Mouse (Mus musculus): Measurements from ENCODE around the gene Ddx41. TPM values are rescaled to one million over a fixed set of nuclear protein-coding genes. Genes with fewer than 3 reads are reported as not detected.

Gene Ddx41
- polyA plus RNA-seq, 1 experiment from 2014 or later = 51.1 TPM

GRCm38 (mm10) chr13:55486916-55487577, 49.4 kb downstream of the Ddx41 start:
- peak; percentile 39 for ATAC-seq (ENCODE audit: low FRiP score)
- no peak for DNase-seq (ENCODE audit: low spot score)
- peak overlapping the region; percentile 100 for H3K9ac ChIP-seq
- no peaks in the 10 kb centered on the region for H3K9me3 ChIP-seq (ENCODE audit: control insufficient read depth, low read length)
- no peaks in the 10 kb centered on the region for H3K27me3 ChIP-seq (ENCODE audit: control insufficient read depth, insufficient read depth, low read length)
- H3K4me2 ChIP-seq (replicated peaks) = peak overlapping the region; percentile 99
- WGBS = under 1% methylated on average over 29 of the region's 29 CpGs
- peaks cover 12% of the 10 kb centered on the region for H3K36me3 ChIP-seq (replicated peaks; ENCODE audit: control insufficient read depth, insufficient read depth)
- H3K27ac ChIP-seq = peak overlapping the region; percentile 99
- H3K4me1 ChIP-seq (replicated peaks; ENCODE audit: control insufficient read depth, insufficient read depth, low read length) = peaks cover 52% of the 10 kb centered on the region
- peak overlapping the region; percentile 97 for H3K4me3 ChIP-seq (replicated peaks; ENCODE audit: low read length)

- 22% methylated on average over 14 of the region's 14 CpGs for WGBS
- Histone ChIP-seq H3K9me3 (ENCODE audit: control insufficient read depth, low read length) (no peaks in the 10 kb centered on the region), H3K36me3 (replicated peaks; ENCODE audit: control insufficient read depth, insufficient read depth) (peaks cover 20% of the 10 kb centered on the region), H3K4me2 (replicated peaks) (peak overlapping the region; percentile 99), H3K27ac (peak overlapping the region; percentile 99), H3K27me3 (ENCODE audit: control insufficient read depth, insufficient read depth, low read length) (no peaks in the 10 kb centered on the region), H3K4me1 (replicated peaks; ENCODE audit: control insufficient read depth, insufficient read depth, low read length) (peaks cover 54% of the 10 kb centered on the region), H3K4me3 (replicated peaks; ENCODE audit: low read length) (peak overlapping the region; percentile 97), H3K9ac (peak overlapping the region; percentile 100)
- DNase-seq (ENCODE audit: low spot score) (no peak), ATAC-seq (ENCODE audit: low FRiP score) (no peak)
Measured at GRCm38 (mm10) chr13:55486029-55486794, 50.2 kb downstream of the Ddx41 start.

DNA sequence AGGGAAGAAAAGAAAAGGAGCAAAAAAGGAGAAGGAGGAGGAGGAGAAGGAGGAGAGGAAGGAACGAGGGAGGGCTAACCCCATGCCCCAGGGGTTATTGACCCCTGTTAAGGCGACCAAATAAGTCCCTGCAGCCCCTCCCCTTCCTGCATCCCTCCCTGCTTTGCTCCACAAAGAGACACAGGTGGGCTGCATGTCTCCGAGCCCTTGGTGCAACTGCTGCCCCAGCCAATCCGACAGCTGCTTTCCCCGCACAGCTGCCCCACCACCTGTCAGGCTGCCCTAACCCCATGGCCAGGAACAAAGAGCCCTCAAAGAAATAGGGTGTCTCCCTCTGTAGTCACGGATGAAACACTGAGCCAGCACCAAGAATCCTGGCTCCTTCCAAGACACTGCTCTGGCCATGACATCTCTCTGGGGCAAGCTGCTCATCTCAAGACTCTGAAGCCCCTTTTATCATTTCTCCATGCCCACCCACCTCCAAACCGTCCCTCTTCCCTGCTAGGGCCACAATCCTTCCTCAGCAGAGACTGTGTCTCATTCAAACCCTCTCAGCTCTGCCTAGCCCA, 51.9 kb downstream of the Ddx41 start:
- H3K4me3 ChIP-seq (replicated peaks; ENCODE audit: low read length) = peak overlapping the region; percentile 97
- peak overlapping the region; percentile 100 for H3K9ac ChIP-seq
- no peaks in the 10 kb centered on the region for H3K9me3 ChIP-seq (ENCODE audit: control insufficient read depth, low read length)
- H3K27ac ChIP-seq = peak overlapping the region; percentile 99
- ATAC-seq (ENCODE audit: low FRiP score) (no peak), DNase-seq (ENCODE audit: low spot score) (no peak)
- H3K36me3 ChIP-seq (replicated peaks; ENCODE audit: control insufficient read depth, insufficient read depth) = peaks cover 36% of the 10 kb centered on the region
- peak overlapping the region; percentile 99 for H3K4me2 ChIP-seq (replicated peaks)
- 6% methylated on average over 7 of the region's 7 CpGs for WGBS
- H3K27me3 ChIP-seq (ENCODE audit: control insufficient read depth, insufficient read depth, low read length) = no peaks in the 10 kb centered on the region
- peaks cover 54% of the 10 kb centered on the region for H3K4me1 ChIP-seq (replicated peaks; ENCODE audit: control insufficient read depth, insufficient read depth, low read length)

GRCm38 (mm10) chr13:55483593-55483992, 52.9 kb downstream of the Ddx41 start:
- H3K9ac ChIP-seq = peak overlapping the region; percentile 100
- peak overlapping the region; percentile 99 for H3K4me2 ChIP-seq (replicated peaks)
- ATAC-seq (ENCODE audit: low FRiP score) (peak; percentile 84), DNase-seq (ENCODE audit: low spot score) (peak; percentile 88)
- peaks cover 52% of the 10 kb centered on the region for H3K4me1 ChIP-seq (replicated peaks; ENCODE audit: control insufficient read depth, insufficient read depth, low read length)
- 3% methylated on average over 15 of the region's 15 CpGs for WGBS
- peak overlapping the region; percentile 97 for H3K4me3 ChIP-seq (replicated peaks; ENCODE audit: low read length)
- no peaks in the 10 kb centered on the region for H3K27me3 ChIP-seq (ENCODE audit: control insufficient read depth, insufficient read depth, low read length)
- no peaks in the 10 kb centered on the region for H3K9me3 ChIP-seq (ENCODE audit: control insufficient read depth, low read length)
- H3K27ac ChIP-seq = peak overlapping the region; percentile 99
- peaks cover 47% of the 10 kb centered on the region for H3K36me3 ChIP-seq (replicated peaks; ENCODE audit: control insufficient read depth, insufficient read depth)

- no peaks in the 10 kb centered on the region for H3K9me3 ChIP-seq (ENCODE audit: control insufficient read depth, low read length)
- peak overlapping the region; percentile 99 for H3K27ac ChIP-seq
- peaks cover 46% of the 10 kb centered on the region for H3K4me1 ChIP-seq (replicated peaks; ENCODE audit: control insufficient read depth, insufficient read depth, low read length)
- H3K36me3 ChIP-seq (replicated peaks; ENCODE audit: control insufficient read depth, insufficient read depth) = peaks cover 51% of the 10 kb centered on the region
- no peak for ATAC-seq (ENCODE audit: low FRiP score)
- peak overlapping the region; percentile 99 for H3K4me2 ChIP-seq (replicated peaks)
- H3K27me3 ChIP-seq (ENCODE audit: control insufficient read depth, insufficient read depth, low read length) = no peaks in the 10 kb centered on the region
- H3K4me3 ChIP-seq (replicated peaks; ENCODE audit: low read length) = peak overlapping the region; percentile 97
- no peak for DNase-seq (ENCODE audit: low spot score)
- peak overlapping the region; percentile 100 for H3K9ac ChIP-seq
- 28% methylated on average over 9 of the region's 9 CpGs for WGBS
Measured at GRCm38 (mm10) chr13:55483071-55483470, 53.4 kb downstream of the Ddx41 start.

DNA sequence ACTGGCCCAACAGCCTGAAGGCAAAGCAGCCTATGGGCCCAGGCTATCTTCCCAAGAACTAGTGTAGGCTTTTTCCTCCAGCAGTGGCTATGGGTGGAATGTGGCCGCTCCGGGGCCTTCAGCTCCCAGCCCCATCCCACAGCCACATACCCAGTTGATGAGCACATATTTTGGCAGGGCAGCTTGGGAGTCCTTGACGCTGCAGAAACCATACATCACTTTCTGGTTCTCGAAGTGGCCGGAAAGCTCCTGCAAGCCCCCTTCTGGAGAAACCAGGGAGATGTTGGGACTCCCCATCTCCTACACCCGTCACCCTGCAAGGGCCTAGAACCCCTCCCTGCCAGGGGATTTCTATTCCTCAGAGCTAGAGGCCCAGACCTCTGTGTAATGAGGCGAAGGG, 53.9 kb downstream of the Ddx41 start:
- peak overlapping the region; percentile 100 for H3K9ac ChIP-seq
- H3K4me3 ChIP-seq (replicated peaks; ENCODE audit: low read length) = no peak overlapping the region
- H3K36me3 ChIP-seq (replicated peaks; ENCODE audit: control insufficient read depth, insufficient read depth) = peaks cover 56% of the 10 kb centered on the region
- H3K27ac ChIP-seq = peak overlapping the region; percentile 17; the same call in 1 of the 2 replicates
- peaks cover 45% of the 10 kb centered on the region for H3K4me1 ChIP-seq (replicated peaks; ENCODE audit: control insufficient read depth, insufficient read depth, low read length)
- H3K27me3 ChIP-seq (ENCODE audit: control insufficient read depth, insufficient read depth, low read length) = no peaks in the 10 kb centered on the region
- ATAC-seq (ENCODE audit: low FRiP score) = no peak
- peak overlapping the region; percentile 99 for H3K4me2 ChIP-seq (replicated peaks)
- 67% methylated on average over 7 of the region's 7 CpGs for WGBS
- H3K9me3 ChIP-seq (ENCODE audit: control insufficient read depth, low read length) = no peaks in the 10 kb centered on the region
- DNase-seq (ENCODE audit: low spot score) = no peak

Small RNAs within 50 kb of the gene (microRNA-seq; reads per million reads assigned to microRNA genes)
- gene Mir6945 = 2.1 reads per million, percentile 7 among the genes with 10 or more reads in this experiment

Other genes with a start within 250 kb of the Ddx41 start
- gene Prelid1, start 216.2 kb downstream of the Ddx41 start, polyA plus RNA-seq (2014; fragmentation: Nextera tagmentation; extraction: Ambion mirVana) = 347 and 348 TPM in 2 replicates
- gene Rab24, start 214.7 kb downstream of the Ddx41 start, polyA plus RNA-seq (2014; fragmentation: Nextera tagmentation; extraction: Ambion mirVana) = 92.6 and 95.8 TPM in 2 replicates
- gene Mxd3, start 206.8 kb downstream of the Ddx41 start, polyA plus RNA-seq (2014; fragmentation: Nextera tagmentation; extraction: Ambion mirVana) = 8.4 and 8.7 TPM in 2 replicates
- gene Lman2, start 173.9 kb downstream of the Ddx41 start, polyA plus RNA-seq (2014; fragmentation: Nextera tagmentation; extraction: Ambion mirVana) = 44.8 and 49.2 TPM in 2 replicates
- 0.40 and 0.72 TPM in 2 replicates for gene Rgs14, start 166.9 kb downstream of the Ddx41 start, polyA plus RNA-seq (2014; fragmentation: Nextera tagmentation; extraction: Ambion mirVana)
- 0.14 TPM in 1 of 2 replicates, not detected in the other for gene Slc34a1, start 138.5 kb downstream of the Ddx41 start, polyA plus RNA-seq (2014; fragmentation: Nextera tagmentation; extraction: Ambion mirVana)
- gene Pfn3, start 121.4 kb downstream of the Ddx41 start, polyA plus RNA-seq (2014; fragmentation: Nextera tagmentation; extraction: Ambion mirVana) = 0.81 and 1.5 TPM in 2 replicates
- 0.09 and 0.34 TPM in 2 replicates for gene F12, start 109.9 kb downstream of the Ddx41 start, polyA plus RNA-seq (2014; fragmentation: Nextera tagmentation; extraction: Ambion mirVana)
- gene Grk6, start 91.6 kb downstream of the Ddx41 start, polyA plus RNA-seq (2014; fragmentation: Nextera tagmentation; extraction: Ambion mirVana) = 41.9 and 42.7 TPM in 2 replicates
- 6.3 and 8.9 TPM in 2 replicates for gene Prr7, start 72.4 kb downstream of the Ddx41 start, polyA plus RNA-seq (2014; fragmentation: Nextera tagmentation; extraction: Ambion mirVana)
- gene Dbn1, start 48.5 kb downstream of the Ddx41 start, polyA plus RNA-seq (2014; fragmentation: Nextera tagmentation; extraction: Ambion mirVana) = 406 and 416 TPM in 2 replicates
- gene Pdlim7, start 23.0 kb downstream of the Ddx41 start, polyA plus RNA-seq (2014; fragmentation: Nextera tagmentation; extraction: Ambion mirVana) = 139 and 141 TPM in 2 replicates
- gene Dok3, start 7.4 kb downstream of the Ddx41 start, polyA plus RNA-seq (2014; fragmentation: Nextera tagmentation; extraction: Ambion mirVana) = 3.8 and 5.7 TPM in 2 replicates
- gene Fam193b, start 34.5 kb upstream of the Ddx41 start, polyA plus RNA-seq (2014; fragmentation: Nextera tagmentation; extraction: Ambion mirVana) = 41.4 and 47.4 TPM in 2 replicates
- gene Tmed9, start 37.1 kb upstream of the Ddx41 start, polyA plus RNA-seq (2014; fragmentation: Nextera tagmentation; extraction: Ambion mirVana) = 45.7 and 53.6 TPM in 2 replicates
- gene B4galt7, start 63.2 kb upstream of the Ddx41 start, polyA plus RNA-seq (2014; fragmentation: Nextera tagmentation; extraction: Ambion mirVana) = 18.3 and 25.3 TPM in 2 replicates
- gene Caml, start 86.3 kb upstream of the Ddx41 start, polyA plus RNA-seq (2014; fragmentation: Nextera tagmentation; extraction: Ambion mirVana) = 105 and 107 TPM in 2 replicates
- gene Ddx46, start 98.4 kb upstream of the Ddx41 start, polyA plus RNA-seq (2014; fragmentation: Nextera tagmentation; extraction: Ambion mirVana) = 24.8 and 25.6 TPM in 2 replicates
- 96.0 and 101 TPM in 2 replicates for gene B230219D22Rik, start 156.5 kb upstream of the Ddx41 start, polyA plus RNA-seq (2014; fragmentation: Nextera tagmentation; extraction: Ambion mirVana)
- 144 and 145 TPM in 2 replicates for gene Txndc15, start 178.0 kb upstream of the Ddx41 start, polyA plus RNA-seq (2014; fragmentation: Nextera tagmentation; extraction: Ambion mirVana)
- 23.6 and 25.3 TPM in 2 replicates for gene Pcbd2, start 190.7 kb upstream of the Ddx41 start, polyA plus RNA-seq (2014; fragmentation: Nextera tagmentation; extraction: Ambion mirVana)
- 0.21 TPM in 1 of 2 replicates, not detected in the other for gene Catsper3, start 247.9 kb upstream of the Ddx41 start, polyA plus RNA-seq (2014; fragmentation: Nextera tagmentation; extraction: Ambion mirVana)

Measured in hindbrain, embryonic 14.5 days (tissue).